ENCODE assay signal across 30 mouse cellular contexts in genomic region chr8:91822746-91823145, GRCm38 (mm10). TPM values are rescaled to one million over a fixed set of nuclear protein-coding genes. Genes with fewer than 3 reads are reported as not detected.
DNase-seq lines count a peak whose midpoint lies in the region; ATAC-seq and TF ChIP-seq lines count a peak whose summit lies in the region.
"Had no signal": no experiment of that assay in that cellular context is flagged by ENCODE, and none has a peak within 500 bp of the region (broad histone marks: within the 10 kb centered on the region; RNA-seq: fewer than 3 reads in every experiment).

No protein-coding gene starts in this region.

- no peak overlapping the region for H3K4me3 ChIP-seq in intestine, embryonic 16.5 days (ENCODE audit: low read length)
- no peak overlapping the region for H3K4me3 ChIP-seq in intestine, embryonic 15.5 days (replicated peaks)
- H3K4me3 ChIP-seq in lung, embryonic 14.5 days (ENCODE audit: low read depth, low read length): no peak overlapping the region
- no peak overlapping the region for H3K4me3 ChIP-seq in embryonic facial prominence, embryonic 11.5 days (ENCODE audit: low read depth, low read length)
- H3K4me3 ChIP-seq in hindbrain, embryonic 16.5 days (ENCODE audit: low read length): no peak overlapping the region
- H3K4me3 ChIP-seq: embryonic facial prominence, embryonic 12.5 days; hindbrain, embryonic 12.5 days; left cerebral cortex, adult 2 months; limb, embryonic 12.5 days; liver, embryonic 15.5 days; megakaryocyte, embryonic 14.5 days; midbrain, embryonic 12.5 days; neural tube, embryonic 13.5 days had no signal

- H3K9me3 ChIP-seq in intestine, embryonic 16.5 days (ENCODE audit: control insufficient read depth, low read length): no peaks in the 10 kb centered on the region
- H3K9me3 ChIP-seq in intestine, embryonic 15.5 days: no peaks in the 10 kb centered on the region
- H3K9me3 ChIP-seq in lung, embryonic 14.5 days (ENCODE audit: low read depth, low read length): no peaks in the 10 kb centered on the region
- no peaks in the 10 kb centered on the region for H3K9me3 ChIP-seq in embryonic facial prominence, embryonic 11.5 days (replicated peaks; ENCODE audit: control insufficient read depth, low read length)
- H3K9me3 ChIP-seq in hindbrain, embryonic 16.5 days (ENCODE audit: control insufficient read depth, low read length): no peaks in the 10 kb centered on the region
- H3K9me3 ChIP-seq: embryonic facial prominence, embryonic 12.5 days; hindbrain, embryonic 12.5 days; limb, embryonic 12.5 days; liver, embryonic 15.5 days; megakaryocyte, embryonic 14.5 days; midbrain, embryonic 12.5 days; neural tube, embryonic 13.5 days had no signal

- no peak overlapping the region for H3K27ac ChIP-seq in intestine, embryonic 16.5 days (ENCODE audit: low read length)
- no peak overlapping the region for H3K27ac ChIP-seq in intestine, embryonic 15.5 days
- H3K27ac ChIP-seq in lung, embryonic 14.5 days (ENCODE audit: low read depth): 0 out of 2 replicates have a peak overlapping the region, but pooled peaks have one; percentile 58
- H3K27ac ChIP-seq in embryonic facial prominence, embryonic 11.5 days (replicated peaks; ENCODE audit: low read depth, low read length): no peak overlapping the region
- H3K27ac ChIP-seq in hindbrain, embryonic 16.5 days (ENCODE audit: low read depth, low read length): no peak overlapping the region
- H3K27ac ChIP-seq: embryonic facial prominence, embryonic 12.5 days; hindbrain, embryonic 12.5 days; kidney, postnatal 0 days; left cerebral cortex, adult 2 months; limb, embryonic 12.5 days; liver, embryonic 15.5 days; midbrain, embryonic 12.5 days; neural tube, embryonic 13.5 days; stomach, postnatal 0 days had no signal

- no peak for TF ChIP-seq CTCF in lung, embryonic 14.5 days (IDR thresholded peaks at IDR 0.05; ENCODE audit: low read depth)

- H3K36me3 ChIP-seq in intestine, embryonic 16.5 days (ENCODE audit: control insufficient read depth, insufficient read depth, low read length): no peaks in the 10 kb centered on the region
- no peaks in the 10 kb centered on the region for H3K36me3 ChIP-seq in intestine, embryonic 15.5 days
- no peaks in the 10 kb centered on the region for H3K36me3 ChIP-seq in lung, embryonic 14.5 days (ENCODE audit: insufficient read depth)
- no peaks in the 10 kb centered on the region for H3K36me3 ChIP-seq in embryonic facial prominence, embryonic 11.5 days (replicated peaks; ENCODE audit: control insufficient read depth, insufficient read depth, low read depth, low read length)
- H3K36me3 ChIP-seq in hindbrain, embryonic 16.5 days (ENCODE audit: control insufficient read depth, insufficient read depth, low read length): no peaks in the 10 kb centered on the region
- H3K36me3 ChIP-seq: embryonic facial prominence, embryonic 12.5 days; hindbrain, embryonic 12.5 days; limb, embryonic 12.5 days; liver, embryonic 15.5 days; midbrain, embryonic 12.5 days; neural tube, embryonic 13.5 days had no signal

- peak; percentile 37 for DNase-seq in lung, embryonic 14.5 days
- DNase-seq in lung, postnatal 36 days: no peak
- DNase-seq in embryonic facial prominence, embryonic 11.5 days (ENCODE audit: low spot score): peak; percentile 27
- peak; percentile 51 for DNase-seq in kidney, postnatal 14 days
- DNase-seq: adrenal gland, adult 8-10 months; B cell, adult 2 months; cerebellum, adult 8-10 months; cerebellum, postnatal 36 days; gastrocnemius, postnatal 25 days; heart, adult 18-20 months; heart, postnatal 36 days; right cerebral cortex, postnatal 4 days; thymus, adult 18-20 months; thymus, postnatal 25 days had no signal

- 0 out of 2 replicates have a peak, but pooled peaks cover 2% of the 10 kb centered on the region for H3K27me3 ChIP-seq in intestine, embryonic 16.5 days (replicated peaks; ENCODE audit: control insufficient read depth, insufficient read depth, low read length)
- H3K27me3 ChIP-seq in intestine, embryonic 15.5 days (replicated peaks): peaks cover 3% of the 10 kb centered on the region; the same call in 1 of the 2 replicates
- peaks cover 6% of the 10 kb centered on the region; the same call in 1 of the 2 replicates for H3K27me3 ChIP-seq in lung, embryonic 14.5 days (ENCODE audit: insufficient read depth, low read length)
- no peaks in the 10 kb centered on the region for H3K27me3 ChIP-seq in embryonic facial prominence, embryonic 11.5 days (ENCODE audit: control insufficient read depth, insufficient read depth, low read length)
- H3K27me3 ChIP-seq in hindbrain, embryonic 16.5 days (replicated peaks; ENCODE audit: control insufficient read depth, insufficient read depth, low read length): peaks cover 2% of the 10 kb centered on the region; the same call in 1 of the 2 replicates

- ATAC-seq in intestine, embryonic 16.5 days: peak; percentile 23; the same call in 1 of the 2 replicates
- ATAC-seq in intestine, embryonic 15.5 days: no peak
- no peak for ATAC-seq in lung, embryonic 14.5 days (ENCODE audit: insufficient read depth)
- ATAC-seq in embryonic facial prominence, embryonic 11.5 days (replicated peaks; ENCODE audit: insufficient number of reproducible peaks, low FRiP score, low TSS enrichment, low read depth): no peak
- no peak for ATAC-seq in hindbrain, embryonic 16.5 days
- ATAC-seq: activated CD4-positive, CD25-positive, alpha-beta regulatory T cell, adult 4 months; forebrain, embryonic 14.5 days had no signal

- H3K4me1 ChIP-seq in intestine, embryonic 16.5 days (ENCODE audit: control insufficient read depth, insufficient read depth, low read length): no peaks in the 10 kb centered on the region
- H3K4me1 ChIP-seq in intestine, embryonic 15.5 days (replicated peaks): 0 out of 2 replicates have a peak, but pooled peaks cover 3% of the 10 kb centered on the region
- 0 out of 2 replicates have a peak, but pooled peaks cover 6% of the 10 kb centered on the region for H3K4me1 ChIP-seq in lung, embryonic 14.5 days (ENCODE audit: insufficient read depth)
- H3K4me1 ChIP-seq in embryonic facial prominence, embryonic 11.5 days (ENCODE audit: control insufficient read depth, insufficient read depth, low read length): no peaks in the 10 kb centered on the region; the same call in 1 of the 2 replicates
- H3K4me1 ChIP-seq in hindbrain, embryonic 16.5 days (ENCODE audit: control insufficient read depth, insufficient read depth, low read depth, low read length): 0 out of 2 replicates have a peak, but pooled peaks cover 4% of the 10 kb centered on the region
- H3K4me1 ChIP-seq: liver, embryonic 15.5 days; megakaryocyte, embryonic 14.5 days had no signal

- WGBS in intestine, embryonic 16.5 days: 47% methylated on average over 4 of the region's 4 CpGs
- 38% methylated on average over 4 of the region's 4 CpGs for whole genome bisulfite sequencing in intestine, embryonic 15.5 days
- 55% methylated on average over 4 of the region's 4 CpGs for WGBS in lung, embryonic 14.5 days
- 32% methylated on average over 4 of the region's 4 CpGs for WGBS in embryonic facial prominence, embryonic 11.5 days
- 66% methylated on average over 4 of the region's 4 CpGs for WGBS in hindbrain, embryonic 16.5 days

- H3K4me2 ChIP-seq in intestine, embryonic 16.5 days (ENCODE audit: low read depth, low read length): no peak overlapping the region
- no peak overlapping the region for H3K4me2 ChIP-seq in intestine, embryonic 15.5 days (replicated peaks)
- H3K4me2 ChIP-seq in lung, embryonic 14.5 days: no peak overlapping the region
- no peak overlapping the region for H3K4me2 ChIP-seq in embryonic facial prominence, embryonic 11.5 days (ENCODE audit: low read depth, low read length)
- no peak overlapping the region for H3K4me2 ChIP-seq in hindbrain, embryonic 16.5 days (ENCODE audit: low read length)
- H3K4me2 ChIP-seq: embryonic facial prominence, embryonic 12.5 days; heart, embryonic 11.5 days; hindbrain, embryonic 12.5 days; limb, embryonic 12.5 days; liver, embryonic 15.5 days; midbrain, embryonic 12.5 days; neural tube, embryonic 13.5 days had no signal

- no peak overlapping the region for H3K9ac ChIP-seq in intestine, embryonic 16.5 days (ENCODE audit: low read depth, low read length)
- no peak overlapping the region for H3K9ac ChIP-seq in intestine, embryonic 15.5 days
- no peak overlapping the region for H3K9ac ChIP-seq in lung, embryonic 14.5 days
- H3K9ac ChIP-seq in embryonic facial prominence, embryonic 11.5 days (replicated peaks; ENCODE audit: low read length): no peak overlapping the region
- no peak overlapping the region for H3K9ac ChIP-seq in hindbrain, embryonic 16.5 days (ENCODE audit: low read depth, low read length)
- H3K9ac ChIP-seq: embryonic facial prominence, embryonic 12.5 days; hindbrain, embryonic 12.5 days; limb, embryonic 12.5 days; liver, embryonic 15.5 days; midbrain, embryonic 12.5 days; neural tube, embryonic 13.5 days had no signal

RNA-seq across cellular contexts. Expression of gene Irx3, which starts 20.9 kb away (rescaled TPM):
- polyA plus RNA-seq in intestine, embryonic 16.5 days (2015; fragmentation: Nextera tagmentation; extraction: Ambion mirVana): 0.28 and 0.49 TPM in 2 replicates
- 0.58 and 0.63 TPM in 2 replicates for polyA plus RNA-seq in intestine, embryonic 15.5 days (2015; fragmentation: Nextera tagmentation; extraction: Ambion mirVana)
- 25.5 and 29.9 TPM in 2 replicates for polyA plus RNA-seq in lung, embryonic 14.5 days (2014; fragmentation: Nextera tagmentation; extraction: Ambion mirVana)
- polyA plus RNA-seq in embryonic facial prominence, embryonic 11.5 days (2014; fragmentation: Nextera tagmentation; extraction: Ambion mirVana): 19.8 and 20.4 TPM in 2 replicates
- polyA plus RNA-seq in hindbrain, embryonic 16.5 days (2015; fragmentation: Nextera tagmentation; extraction: Ambion mirVana): 9.0 and 10.5 TPM in 2 replicates
- polyA plus RNA-seq: activated CD4-positive, CD25-positive, alpha-beta regulatory T cell, adult 4 months had no signal
